Mouse (Mus musculus) olfactory bulb, adult 2 months (tissue): Measurements from ENCODE around the gene Pappa2.

ENCODE experiments used
- CTCF ChIP-seq: fragments of 200-500 bp; IDR thresholded peaks from 2 replicates; pipeline ENCODE4 v1.5.1; 2012; ENCODE audit warnings: low read depth, mild to moderate bottlenecking, low read length, moderate library complexity; ENCODE audit not compliant: insufficient read depth
- POLR2A ChIP-seq: fragments of 200-500 bp; IDR thresholded peaks from 2 replicates; pipeline ENCODE4 v1.6.1; 2012; ENCODE audit warnings: mild to moderate bottlenecking, low read depth, low read length, moderate library complexity; ENCODE audit not compliant: insufficient read depth

DNA sequence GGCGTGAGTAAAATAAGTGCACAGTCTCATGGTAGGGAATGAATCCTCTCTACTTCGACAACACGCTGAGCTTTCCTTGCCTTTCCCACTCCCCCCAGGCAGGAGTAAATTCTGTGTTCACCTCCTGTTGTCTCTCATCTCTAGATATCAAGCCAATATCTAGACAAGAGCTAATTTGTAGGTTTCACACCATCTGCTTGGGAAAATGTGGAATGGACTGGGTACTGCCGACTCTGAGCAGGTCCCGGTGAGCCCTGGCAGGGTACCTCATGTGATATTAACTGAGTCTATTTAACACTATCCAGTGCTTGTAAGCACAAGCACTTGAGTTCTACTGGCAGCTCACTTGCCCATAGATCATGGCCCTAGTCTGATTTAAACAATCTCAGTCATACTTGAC, 64.7 kb downstream of the Pappa2 start:
- no peak for TF ChIP-seq POLR2A
- no peak for TF ChIP-seq CTCF
